Mouse (Mus musculus): ENCODE results near the gene Tmem95. TPM values are rescaled to one million over a fixed set of nuclear protein-coding genes. Genes with fewer than 3 reads are reported as not detected.
A peak's percentile ranks its signal among the peaks of the same experiment; 100 is the strongest.

Gene Tmem95
- polyA plus RNA-seq, 1 experiment from 2014 or later = not detected

DNA sequence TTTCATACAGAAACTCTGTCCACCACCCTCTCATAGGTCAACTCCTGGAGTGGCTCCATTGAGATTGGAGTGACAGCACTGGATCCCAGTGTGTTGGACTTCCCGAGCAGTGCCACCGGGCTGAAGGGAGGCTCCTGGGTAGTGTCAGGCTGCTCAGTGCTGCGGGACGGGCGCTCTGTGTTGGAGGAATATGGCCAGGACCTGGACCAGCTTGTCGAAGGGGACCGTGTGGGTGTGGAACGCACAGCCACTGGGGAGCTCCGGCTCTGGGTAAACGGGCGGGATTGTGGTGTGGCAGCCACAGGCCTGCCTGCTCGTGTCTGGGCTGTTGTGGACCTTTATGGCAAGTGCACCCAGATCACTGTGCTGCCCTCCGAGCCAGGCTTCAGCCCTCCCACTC is 25.2 kb upstream of the Tmem95 start:
- no peak for DNase-seq (ENCODE audit: low spot score)
- H3K4me3 ChIP-seq = peak overlapping the region; percentile 91
- H3K4me1 ChIP-seq = peaks cover 45% of the 10 kb centered on the region
- H3K27ac ChIP-seq = peak overlapping the region; percentile 50; the same call in 1 of the 2 replicates
- H3K27me3 ChIP-seq (ENCODE audit: low read depth, poor library complexity, severe bottlenecking) = no peaks in the 10 kb centered on the region
- WGBS = 94% methylated on average over 13 of the region's 13 CpGs
- peaks cover 57% of the 10 kb centered on the region for H3K36me3 ChIP-seq
- no peaks in the 10 kb centered on the region for H3K9me3 ChIP-seq (replicated peaks)

DNA sequence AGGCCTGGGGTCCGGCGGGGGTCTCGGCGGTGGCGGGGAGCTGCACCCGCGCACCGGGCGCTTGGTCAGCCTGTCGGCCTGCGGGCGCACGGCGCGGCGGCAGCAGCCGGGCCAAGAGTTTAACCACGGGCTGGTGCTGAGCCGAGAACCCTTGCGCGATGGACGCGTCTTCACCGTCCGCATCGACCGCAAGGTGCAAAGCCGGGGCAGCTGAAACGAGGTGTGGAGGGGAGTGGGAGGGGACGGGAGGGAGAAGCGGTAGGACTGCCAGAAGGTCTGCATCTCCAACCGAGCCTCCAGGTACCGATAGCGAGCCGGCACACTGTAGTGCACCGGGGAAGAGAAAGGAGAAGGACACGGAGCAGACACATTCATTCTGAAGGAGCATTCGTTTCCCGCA is 24.2 kb upstream of the Tmem95 start:
- H3K4me1 ChIP-seq = peaks cover 45% of the 10 kb centered on the region
- WGBS = under 1% methylated on average over 39 of the region's 39 CpGs
- H3K4me3 ChIP-seq = peak overlapping the region; percentile 91
- no peak for DNase-seq (ENCODE audit: low spot score)
- H3K27ac ChIP-seq = peak overlapping the region; percentile 99
- no peaks in the 10 kb centered on the region for H3K9me3 ChIP-seq (replicated peaks)
- peaks cover 56% of the 10 kb centered on the region for H3K36me3 ChIP-seq
- no peaks in the 10 kb centered on the region for H3K27me3 ChIP-seq (ENCODE audit: low read depth, poor library complexity, severe bottlenecking)

DNA sequence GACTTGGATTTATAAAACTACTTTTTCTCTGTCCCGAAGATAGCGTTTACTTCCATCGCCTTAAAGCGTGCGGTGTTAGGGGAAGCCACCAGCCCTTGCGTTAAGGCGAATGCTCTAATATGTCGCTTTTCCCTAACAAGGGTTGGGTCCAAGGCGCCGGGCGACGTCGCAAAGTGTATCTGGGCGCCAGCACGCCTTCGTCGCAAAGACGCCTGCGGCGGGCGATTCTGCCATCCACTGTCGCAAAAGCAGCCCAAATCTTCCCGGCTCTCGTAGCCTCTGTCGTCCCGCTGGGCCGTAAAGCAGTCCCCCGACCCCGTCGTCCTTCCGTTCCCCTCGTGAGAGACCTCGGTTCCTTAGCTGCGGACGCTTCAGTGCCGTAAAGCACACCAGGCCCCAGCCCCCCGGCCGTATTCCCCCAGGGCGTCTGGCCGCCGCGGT is 23.6 kb upstream of the Tmem95 start:
- H3K27me3 ChIP-seq (ENCODE audit: low read depth, poor library complexity, severe bottlenecking) = no peaks in the 10 kb centered on the region
- no peaks in the 10 kb centered on the region for H3K9me3 ChIP-seq (replicated peaks)
- H3K4me3 ChIP-seq = peak overlapping the region; percentile 91
- WGBS = under 1% methylated on average over 42 of the region's 42 CpGs
- H3K27ac ChIP-seq = peak overlapping the region; percentile 99
- DNase-seq (ENCODE audit: low spot score) = peak; percentile 96
- H3K36me3 ChIP-seq = peaks cover 51% of the 10 kb centered on the region
- H3K4me1 ChIP-seq = peaks cover 45% of the 10 kb centered on the region

DNA sequence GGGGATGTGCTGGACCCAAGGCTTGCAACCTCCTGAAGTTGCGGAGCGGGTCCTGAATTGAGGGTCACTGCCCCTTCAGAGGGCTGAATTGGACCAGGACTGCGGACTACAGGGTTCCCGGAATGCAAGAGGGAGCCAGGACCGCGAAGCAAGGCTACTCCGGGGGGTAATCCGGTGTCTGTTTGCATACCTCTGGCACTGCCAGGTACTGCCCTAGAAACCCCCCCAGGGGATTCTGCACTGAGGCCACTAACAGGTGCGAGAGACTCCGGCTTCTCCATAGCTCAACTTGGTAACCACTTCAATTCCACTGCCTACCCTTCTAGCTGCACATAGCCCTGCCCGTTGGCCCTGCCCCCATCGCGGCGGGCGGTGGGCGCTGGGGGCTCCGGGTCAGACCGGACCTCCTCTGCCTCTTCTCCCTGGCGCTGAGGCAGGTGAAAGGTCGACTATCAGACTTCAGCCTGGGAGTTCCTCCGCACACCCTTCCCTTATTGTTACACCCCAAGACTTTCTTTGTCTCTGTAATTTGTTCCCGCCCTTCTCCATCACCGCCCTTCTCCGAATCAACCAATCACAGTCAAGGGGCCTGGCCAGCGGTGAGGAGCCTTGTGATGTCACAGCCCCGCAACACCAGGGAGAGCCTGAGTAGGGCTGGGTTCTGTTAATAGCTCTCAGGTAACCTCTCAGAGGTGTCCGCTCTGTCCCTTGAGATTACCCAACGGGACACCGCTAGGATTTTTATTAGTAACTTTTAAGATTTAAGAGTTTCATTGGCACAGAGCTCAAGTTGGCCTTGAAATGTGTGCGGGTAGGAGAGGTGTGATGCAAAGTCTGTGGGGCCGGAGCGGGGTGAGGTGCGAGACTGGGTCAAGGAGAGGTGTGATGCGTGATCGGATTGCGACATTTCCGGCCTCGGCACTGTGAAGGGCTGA is 22.9 kb upstream of the Tmem95 start, which contains the start of the genes 2810408A11Rik and Neurl4:
Gene 2810408A11Rik, minus strand, starts transcription at position 517 of the 935 bp plus-strand sequence.
Gene Neurl4, plus strand, starts transcription at position 602 of the 935 bp plus-strand sequence.
- peaks cover 44% of the 10 kb centered on the region for H3K36me3 ChIP-seq
- peaks cover 45% of the 10 kb centered on the region for H3K4me1 ChIP-seq
- peak within 1 kb of the TSS; percentile 91 for H3K4me3 ChIP-seq
- peak within 1 kb of the TSS; percentile 99 for H3K27ac ChIP-seq
- 1% methylated on average over 38 of the region's 38 CpGs for WGBS
- peak; percentile 87 for DNase-seq (ENCODE audit: low spot score)
- no peaks in the 10 kb centered on the region for H3K27me3 ChIP-seq (ENCODE audit: low read depth, poor library complexity, severe bottlenecking)
- no peaks in the 10 kb centered on the region for H3K9me3 ChIP-seq (replicated peaks)

DNA sequence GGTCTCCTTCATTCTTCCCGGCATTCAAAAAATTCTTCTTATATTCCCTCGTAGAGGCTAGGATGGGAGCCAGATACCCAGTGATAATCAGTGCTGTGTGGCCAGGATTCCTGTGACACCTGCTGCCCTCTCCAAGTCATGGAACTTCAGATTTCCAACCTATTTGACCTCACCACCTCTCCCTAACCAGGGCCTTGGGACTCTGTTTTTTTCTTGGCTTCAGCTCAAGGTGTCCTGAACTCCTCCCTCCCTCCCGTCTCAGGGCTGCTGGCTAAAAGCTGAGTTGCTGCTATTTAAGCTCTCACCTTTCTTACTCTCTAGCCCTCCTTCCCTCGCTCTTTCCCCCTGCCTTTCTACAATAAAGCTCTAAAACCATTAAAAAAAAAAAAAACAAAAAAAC is 22.1 kb upstream of the Tmem95 start:
- peaks cover 50% of the 10 kb centered on the region for H3K4me1 ChIP-seq
- WGBS = 24% methylated on average over 4 of the region's 4 CpGs
- no peak for DNase-seq (ENCODE audit: low spot score)

DNA sequence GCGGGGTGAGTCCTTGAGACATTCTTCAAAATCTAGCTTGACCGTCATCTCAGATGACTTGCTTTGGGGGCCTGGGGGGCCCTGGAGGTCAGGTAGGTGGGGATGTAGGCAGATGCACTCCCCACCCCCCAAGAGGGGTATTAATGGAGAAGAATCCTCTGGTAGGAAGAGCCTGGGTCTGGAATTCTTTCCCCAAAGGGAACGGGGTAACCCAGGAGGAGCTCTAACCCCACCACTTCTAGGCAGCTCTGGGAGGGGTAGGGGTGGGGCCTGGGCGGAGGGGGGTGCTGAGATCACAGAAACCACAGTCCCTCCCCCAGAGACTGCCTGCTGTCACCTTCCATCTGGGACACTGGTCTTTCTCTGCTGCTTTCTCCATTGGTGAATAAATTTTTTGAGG is 17.5 kb upstream of the Tmem95 start, which contains the start of gene Acap1:
Gene Acap1, minus strand, starts transcription at position 249 of the 400 bp plus-strand sequence.
- Histone ChIP-seq H3K4me3 (no peak within 1 kb of the TSS), H3K27ac (peak within 1 kb of the TSS; percentile 2; the same call in 1 of the 2 replicates), H3K4me1 (peaks cover 36% of the 10 kb centered on the region), H3K9me3 (replicated peaks) (no peaks in the 10 kb centered on the region), H3K27me3 (ENCODE audit: low read depth, poor library complexity, severe bottlenecking) (no peaks in the 10 kb centered on the region), H3K36me3 (peaks cover 14% of the 10 kb centered on the region)
- DNase-seq (ENCODE audit: low spot score) = no peak
- WGBS = 75% methylated on average over 4 of the region's 4 CpGs

More for the DNA sequence above, 22.1 kb upstream of the Tmem95 start:
- Histone ChIP-seq H3K36me3 (peaks cover 35% of the 10 kb centered on the region), H3K4me3 (peak overlapping the region; percentile 91), H3K27ac (peak overlapping the region; percentile 99), H3K27me3 (ENCODE audit: low read depth, poor library complexity, severe bottlenecking) (no peaks in the 10 kb centered on the region), H3K9me3 (replicated peaks) (no peaks in the 10 kb centered on the region)

DNA sequence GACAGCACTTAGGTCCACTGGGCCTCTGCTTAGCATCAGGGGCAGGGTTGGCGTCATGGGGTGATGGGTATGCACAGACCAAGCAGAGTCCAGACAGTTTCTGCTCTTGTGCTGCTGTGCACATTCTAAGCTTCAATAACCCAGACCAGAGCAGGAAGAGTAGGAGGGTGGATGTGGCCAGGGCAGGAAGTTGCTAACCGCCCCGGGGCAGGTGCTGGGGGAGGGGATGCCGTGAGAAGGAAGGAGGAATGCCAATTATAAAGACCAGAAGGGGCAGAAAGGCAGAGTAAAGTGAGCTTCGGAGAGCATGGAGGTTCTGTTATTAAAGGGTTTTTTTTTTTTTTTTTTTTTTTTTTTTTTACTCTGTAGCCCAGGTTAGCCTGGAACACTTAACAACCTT is 16.9 kb upstream of the Tmem95 start:
- Histone ChIP-seq H3K4me1 (peaks cover 34% of the 10 kb centered on the region), H3K27ac (no peak overlapping the region), H3K9me3 (replicated peaks) (no peaks in the 10 kb centered on the region), H3K36me3 (peaks cover 14% of the 10 kb centered on the region), H3K27me3 (ENCODE audit: low read depth, poor library complexity, severe bottlenecking) (no peaks in the 10 kb centered on the region), H3K4me3 (no peak overlapping the region)
- WGBS = 84% methylated on average over 5 of the region's 5 CpGs
- no peak for DNase-seq (ENCODE audit: low spot score)

DNA sequence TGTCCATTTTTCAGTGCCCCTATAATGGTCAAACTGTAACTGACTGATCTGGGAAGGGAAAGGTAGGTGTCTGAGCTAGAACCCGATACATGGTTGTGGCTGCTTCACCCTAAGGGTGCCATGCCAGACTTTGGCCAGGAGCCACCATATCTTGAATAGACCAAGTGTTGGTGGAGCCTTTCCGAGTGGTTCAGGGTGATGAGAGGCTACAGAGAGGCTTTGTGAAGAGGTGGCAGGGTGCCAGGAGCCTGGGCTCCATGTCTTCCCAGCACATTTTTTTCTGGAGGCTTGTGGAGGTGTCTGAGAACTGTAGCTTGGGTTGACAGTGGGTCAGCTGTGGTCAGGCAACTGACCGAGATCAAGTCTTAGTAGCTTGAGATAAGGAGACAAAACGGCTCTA is 13.7 kb upstream of the Tmem95 start:
- WGBS = 82% methylated on average over 4 of the region's 4 CpGs
- H3K36me3 ChIP-seq = no peaks in the 10 kb centered on the region
- no peak overlapping the region for H3K27ac ChIP-seq
- no peaks in the 10 kb centered on the region for H3K27me3 ChIP-seq (ENCODE audit: low read depth, poor library complexity, severe bottlenecking)
- no peak for DNase-seq (ENCODE audit: low spot score)
- H3K4me1 ChIP-seq = peaks cover 19% of the 10 kb centered on the region
- H3K4me3 ChIP-seq = no peak overlapping the region
- H3K9me3 ChIP-seq (replicated peaks) = no peaks in the 10 kb centered on the region

DNA sequence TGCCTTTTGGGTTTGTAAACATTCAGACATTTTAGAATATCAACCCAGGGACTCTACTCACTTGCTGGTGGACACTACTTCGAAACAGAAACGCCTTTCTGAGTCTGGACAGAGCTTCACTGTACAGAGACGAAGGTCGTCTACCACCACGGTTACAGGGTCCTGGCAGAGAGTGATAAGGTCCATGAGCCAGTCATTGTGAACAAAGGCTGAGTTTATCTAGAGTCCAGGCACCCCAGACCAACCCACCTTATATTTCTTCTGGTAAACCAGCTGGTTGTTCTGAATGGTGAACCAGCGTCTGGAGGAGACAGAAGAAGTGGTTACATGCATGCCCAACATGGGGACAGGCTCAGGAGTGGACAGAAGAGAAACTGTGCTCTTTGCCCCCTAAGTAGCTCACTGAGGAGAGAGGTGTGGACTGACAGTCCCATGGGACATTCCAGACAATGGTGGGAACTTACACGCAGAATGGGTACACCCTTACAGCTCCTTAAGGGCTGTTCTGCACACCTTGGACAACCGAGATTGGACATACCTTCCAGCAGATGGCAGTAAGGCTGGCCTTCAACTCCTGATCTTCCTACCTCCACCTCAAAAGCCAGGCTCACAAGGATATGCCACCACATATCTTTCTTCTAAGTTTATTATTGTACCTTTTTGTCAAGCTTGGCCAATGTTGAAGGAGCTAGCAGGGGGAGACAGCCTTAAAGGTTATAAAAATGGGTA is 9.3 kb upstream of the Tmem95 start:
- no peak for DNase-seq (ENCODE audit: low spot score)
- Histone ChIP-seq H3K27me3 (ENCODE audit: low read depth, poor library complexity, severe bottlenecking) (no peaks in the 10 kb centered on the region), H3K4me1 (peaks cover 13% of the 10 kb centered on the region), H3K36me3 (no peaks in the 10 kb centered on the region), H3K27ac (no peak overlapping the region), H3K4me3 (no peak overlapping the region), H3K9me3 (replicated peaks) (no peaks in the 10 kb centered on the region)
- WGBS = 76% methylated on average over 8 of the region's 8 CpGs

DNA sequence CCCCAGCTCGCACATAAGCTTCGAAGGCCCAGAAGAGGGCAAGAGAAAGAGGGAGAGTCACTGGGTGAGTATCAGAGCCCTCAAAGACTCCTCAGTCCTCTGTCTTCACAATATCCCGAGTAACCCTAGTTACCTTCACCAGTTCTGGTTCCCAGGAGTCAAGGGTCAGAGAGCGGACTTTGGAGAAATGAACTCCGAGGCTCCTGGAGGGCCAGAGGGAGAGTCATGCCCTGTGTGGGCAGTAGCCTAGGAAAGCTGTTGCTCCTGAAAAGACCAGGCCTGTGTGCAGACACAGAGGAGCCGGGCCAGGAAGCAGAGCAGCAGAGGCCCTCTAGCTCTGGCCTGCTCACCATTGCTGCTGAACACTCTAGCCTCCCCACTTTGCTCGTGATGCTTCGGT is 6.8 kb upstream of the Tmem95 start:
- Histone ChIP-seq H3K9me3 (replicated peaks) (no peaks in the 10 kb centered on the region), H3K27me3 (ENCODE audit: low read depth, poor library complexity, severe bottlenecking) (no peaks in the 10 kb centered on the region), H3K27ac (0 out of 2 replicates have a peak overlapping the region, but pooled peaks have one; percentile 27), H3K4me3 (no peak overlapping the region), H3K36me3 (no peaks in the 10 kb centered on the region), H3K4me1 (peaks cover 28% of the 10 kb centered on the region)
- WGBS = 81% methylated on average over 8 of the region's 8 CpGs
- no peak for DNase-seq (ENCODE audit: low spot score)

DNA sequence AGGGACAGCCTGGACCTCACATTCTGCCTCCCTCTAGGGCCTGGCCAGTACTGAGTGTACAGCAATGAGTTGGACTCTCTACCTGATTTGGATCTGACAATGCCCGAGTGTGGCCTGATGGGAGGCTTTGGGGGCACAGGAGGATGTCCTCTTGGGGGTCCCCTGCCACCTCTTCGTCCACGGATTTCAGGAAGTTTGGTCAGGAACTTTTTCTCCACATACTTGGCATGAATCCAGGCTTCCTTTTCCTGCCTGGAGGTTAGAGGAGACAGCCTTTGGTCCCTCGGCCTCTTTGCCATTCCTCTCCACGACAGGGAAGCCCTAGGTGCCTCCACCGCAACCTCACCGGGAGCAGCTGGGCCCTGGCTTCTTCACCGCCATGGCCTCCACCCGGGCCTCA is 6.4 kb upstream of the Tmem95 start:
- peaks cover 32% of the 10 kb centered on the region for H3K4me1 ChIP-seq
- no peaks in the 10 kb centered on the region for H3K9me3 ChIP-seq (replicated peaks)
- H3K4me3 ChIP-seq = no peak overlapping the region
- DNase-seq (ENCODE audit: low spot score) = no peak
- 0 out of 2 replicates have a peak overlapping the region, but pooled peaks have one; percentile 27 for H3K27ac ChIP-seq
- no peaks in the 10 kb centered on the region for H3K36me3 ChIP-seq
- 83% methylated on average over 9 of the region's 9 CpGs for WGBS
- no peaks in the 10 kb centered on the region for H3K27me3 ChIP-seq (ENCODE audit: low read depth, poor library complexity, severe bottlenecking)

DNA sequence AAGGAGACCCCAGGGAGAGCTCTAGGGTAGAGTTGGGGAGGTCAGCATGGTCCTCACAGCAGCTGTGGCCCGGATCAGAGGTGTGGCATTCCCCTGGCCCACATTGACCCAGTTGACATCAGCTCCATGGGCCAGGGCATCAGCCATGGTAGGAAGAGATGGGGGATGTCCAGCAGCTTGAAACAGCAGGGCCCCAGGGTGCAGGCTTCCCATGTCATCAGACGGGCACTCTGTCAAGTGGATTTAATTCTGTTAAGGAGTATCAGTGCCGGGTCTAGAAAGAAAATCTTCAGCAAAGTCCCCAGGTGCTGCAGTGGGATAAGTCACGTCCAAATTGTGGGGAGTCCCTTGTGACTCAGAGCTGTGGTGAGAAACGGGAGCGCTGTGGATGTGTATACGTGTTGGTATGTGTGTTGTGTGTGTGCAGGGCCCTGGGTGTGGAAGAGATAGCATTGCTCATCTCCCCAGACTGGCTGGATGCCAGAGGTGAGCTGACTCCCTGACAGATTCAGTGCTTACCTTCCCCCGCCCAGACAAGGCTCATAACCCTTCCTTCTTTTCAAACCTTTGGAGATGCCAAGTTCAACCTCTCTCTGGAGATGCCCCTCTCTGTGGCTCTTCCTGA is 5.8 kb upstream of the Tmem95 start:
- peaks cover 36% of the 10 kb centered on the region for H3K4me1 ChIP-seq
- no peak overlapping the region for H3K4me3 ChIP-seq
- no peaks in the 10 kb centered on the region for H3K36me3 ChIP-seq
- DNase-seq (ENCODE audit: low spot score) = no peak
- no peaks in the 10 kb centered on the region for H3K9me3 ChIP-seq (replicated peaks)
- H3K27ac ChIP-seq = no peak overlapping the region
- no peaks in the 10 kb centered on the region for H3K27me3 ChIP-seq (ENCODE audit: low read depth, poor library complexity, severe bottlenecking)
- WGBS = 92% methylated on average over 8 of the region's 8 CpGs

Data from limb, embryonic 10.5 days (tissue).